Mouse (Mus musculus): ENCODE results near the gene Grid2.

Grid2 gene

DNA sequence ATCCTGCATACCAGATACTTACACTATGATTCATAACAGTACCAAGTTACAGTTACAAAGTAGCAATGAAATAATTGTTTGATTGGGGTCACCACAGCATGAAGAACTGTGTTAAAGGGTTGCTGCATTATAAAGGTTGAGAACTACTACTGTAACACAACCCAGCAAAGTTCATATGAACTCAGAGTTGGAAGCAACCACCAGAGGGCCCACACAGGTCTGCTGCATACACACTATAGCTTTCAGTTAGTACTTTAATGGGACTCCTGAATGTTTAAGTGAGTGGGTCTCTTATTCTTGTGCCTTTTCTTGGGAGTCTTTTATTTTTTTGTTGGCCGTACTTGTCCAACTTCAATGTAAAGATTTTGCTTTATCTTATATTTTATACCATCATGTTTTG, 1057.5 kb downstream of the Grid2 start:
- H3K4me3 ChIP-seq (replicated peaks; ENCODE audit: low read length): no peak overlapping the region
- no peak for TF ChIP-seq NANOG (IDR thresholded peaks at IDR 0.05; ENCODE audit: borderline replicate concordance, low read length)
- no peak for TF ChIP-seq CTCF (conservative IDR thresholded peaks at IDR 0.05; ENCODE audit: low read length)
- TF ChIP-seq POU5F1 (IDR thresholded peaks at IDR 0.05; ENCODE audit: borderline replicate concordance, low read length): no peak
- H3K27me3 ChIP-seq (ENCODE audit: insufficient read depth, low read length): no peaks in the 10 kb centered on the region
- no peaks in the 10 kb centered on the region for H3K36me3 ChIP-seq (ENCODE audit: insufficient read depth, low read length)
- H3K9me3 ChIP-seq (ENCODE audit: low read length): no peaks in the 10 kb centered on the region
- no peaks in the 10 kb centered on the region for H3K4me1 ChIP-seq (replicated peaks; ENCODE audit: low read depth, low read length)

GRCm38 (mm10) chr6:64326936-64327335, 1071.3 kb downstream of the Grid2 start:
- Histone ChIP-seq H3K36me3 (ENCODE audit: insufficient read depth, low read length) (no peaks in the 10 kb centered on the region), H3K9me3 (ENCODE audit: low read length) (no peaks in the 10 kb centered on the region), H3K27me3 (ENCODE audit: insufficient read depth, low read length) (no peaks in the 10 kb centered on the region), H3K4me1 (replicated peaks; ENCODE audit: low read depth, low read length) (no peaks in the 10 kb centered on the region), H3K4me3 (replicated peaks; ENCODE audit: low read length) (no peak overlapping the region)
- TF ChIP-seq CTCF (conservative IDR thresholded peaks at IDR 0.05; ENCODE audit: low read length) (no peak), NANOG (IDR thresholded peaks at IDR 0.05; ENCODE audit: borderline replicate concordance, low read length) (no peak), POU5F1 (IDR thresholded peaks at IDR 0.05; ENCODE audit: borderline replicate concordance, low read length) (no peak)

DNA sequence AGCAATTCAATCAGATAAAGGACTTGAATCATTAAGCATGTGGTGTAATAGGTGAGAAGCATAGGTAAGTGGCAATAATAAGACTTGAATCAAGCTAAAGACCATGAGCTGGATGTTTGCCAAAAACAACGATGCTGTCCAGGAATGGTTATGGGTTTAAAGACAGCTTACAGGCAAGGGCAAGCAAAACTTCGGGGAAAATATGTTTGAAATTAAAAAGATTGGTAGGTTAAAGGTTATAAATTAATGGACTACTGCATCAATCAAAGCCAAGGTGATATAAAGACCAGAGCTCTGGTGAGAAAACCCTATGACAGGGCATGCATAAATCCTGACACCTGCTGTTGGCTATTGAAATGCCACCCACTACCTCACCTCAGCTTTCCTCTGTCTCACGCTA, 1072.2 kb downstream of the Grid2 start:
- H3K36me3 ChIP-seq (ENCODE audit: insufficient read depth, low read length): no peaks in the 10 kb centered on the region
- H3K9me3 ChIP-seq (ENCODE audit: low read length): no peaks in the 10 kb centered on the region
- no peaks in the 10 kb centered on the region for H3K4me1 ChIP-seq (replicated peaks; ENCODE audit: low read depth, low read length)
- no peaks in the 10 kb centered on the region for H3K27me3 ChIP-seq (ENCODE audit: insufficient read depth, low read length)
- H3K4me3 ChIP-seq (replicated peaks; ENCODE audit: low read length): no peak overlapping the region
- no peak for TF ChIP-seq POU5F1 (IDR thresholded peaks at IDR 0.05; ENCODE audit: borderline replicate concordance, low read length)
- 0 out of 2 replicates have a peak, but pooled peaks have one; percentile 3 for TF ChIP-seq CTCF (conservative IDR thresholded peaks at IDR 0.05; ENCODE audit: low read length)

- Histone ChIP-seq H3K4me3 (replicated peaks; ENCODE audit: low read length) (no peak overlapping the region), H3K9me3 (ENCODE audit: low read length) (no peaks in the 10 kb centered on the region), H3K36me3 (ENCODE audit: insufficient read depth, low read length) (no peaks in the 10 kb centered on the region), H3K27me3 (ENCODE audit: insufficient read depth, low read length) (no peaks in the 10 kb centered on the region), H3K4me1 (replicated peaks; ENCODE audit: low read depth, low read length) (no peaks in the 10 kb centered on the region)
- TF ChIP-seq CTCF (conservative IDR thresholded peaks at IDR 0.05; ENCODE audit: low read length): no peak
- TF ChIP-seq NANOG (IDR thresholded peaks at IDR 0.05; ENCODE audit: borderline replicate concordance, low read length): no peak
- no peak for TF ChIP-seq POU5F1 (IDR thresholded peaks at IDR 0.05; ENCODE audit: borderline replicate concordance, low read length)
Measured at GRCm38 (mm10) chr6:64398413-64399098, 1142.9 kb downstream of the Grid2 start.

GRCm38 (mm10) chr6:64427658-64428057, 1172.0 kb downstream of the Grid2 start:
- no peak overlapping the region for H3K4me3 ChIP-seq (replicated peaks; ENCODE audit: low read length)
- no peaks in the 10 kb centered on the region for H3K27me3 ChIP-seq (ENCODE audit: insufficient read depth, low read length)
- no peaks in the 10 kb centered on the region for H3K36me3 ChIP-seq (ENCODE audit: insufficient read depth, low read length)
- no peaks in the 10 kb centered on the region for H3K4me1 ChIP-seq (replicated peaks; ENCODE audit: low read depth, low read length)
- H3K9me3 ChIP-seq (ENCODE audit: low read length): no peaks in the 10 kb centered on the region
- TF ChIP-seq POU5F1 (IDR thresholded peaks at IDR 0.05; ENCODE audit: borderline replicate concordance, low read length): no peak

DNA sequence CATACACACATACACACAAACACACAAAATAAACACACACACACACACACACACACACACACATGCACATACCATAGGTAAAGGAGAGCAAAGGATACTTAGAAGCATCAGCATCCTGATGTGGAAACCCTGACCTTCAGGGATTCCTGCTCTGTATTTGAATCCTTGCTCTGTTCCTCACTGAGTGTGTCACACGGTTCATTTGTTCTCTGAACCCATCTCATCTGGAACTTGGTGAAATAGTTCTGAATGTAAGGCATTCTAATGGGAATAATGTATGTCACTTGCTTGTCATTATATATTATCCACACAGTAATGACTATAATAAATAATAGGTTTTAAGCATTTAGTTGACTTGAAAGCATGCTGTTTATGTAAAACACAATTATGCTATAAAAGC, 1173.2 kb downstream of the Grid2 start:
- Histone ChIP-seq H3K4me3 (replicated peaks; ENCODE audit: low read length) (no peak overlapping the region), H3K36me3 (ENCODE audit: insufficient read depth, low read length) (no peaks in the 10 kb centered on the region), H3K4me1 (replicated peaks; ENCODE audit: low read depth, low read length) (no peaks in the 10 kb centered on the region), H3K27me3 (ENCODE audit: insufficient read depth, low read length) (no peaks in the 10 kb centered on the region), H3K9me3 (ENCODE audit: low read length) (no peaks in the 10 kb centered on the region)
- TF ChIP-seq POU5F1 (IDR thresholded peaks at IDR 0.05; ENCODE audit: borderline replicate concordance, low read length) (no peak), NANOG (IDR thresholded peaks at IDR 0.05; ENCODE audit: borderline replicate concordance, low read length) (no peak), CTCF (conservative IDR thresholded peaks at IDR 0.05; ENCODE audit: low read length) (no peak)

DNA sequence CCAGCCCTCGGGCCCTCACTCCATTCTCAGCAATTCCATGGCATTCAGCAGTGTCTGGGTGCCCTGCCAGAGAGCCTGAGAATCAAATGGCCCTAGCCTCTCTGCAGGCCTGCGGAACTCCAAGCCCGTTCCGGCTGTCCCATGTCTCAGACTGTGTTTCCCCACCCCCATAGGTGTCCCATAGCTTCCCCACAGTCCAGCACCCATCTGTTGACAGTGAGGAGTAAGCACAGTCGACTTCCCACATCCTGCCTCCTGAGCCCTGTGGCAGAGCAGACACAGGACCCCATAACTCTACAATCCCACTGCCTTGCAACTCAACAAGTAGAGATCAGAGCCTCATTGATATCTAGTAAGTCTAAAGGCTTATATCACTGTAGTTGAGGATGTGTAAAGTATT, 1192.5 kb downstream of the Grid2 start:
- no peak overlapping the region for H3K4me3 ChIP-seq (replicated peaks; ENCODE audit: low read length)
- no peak for TF ChIP-seq POU5F1 (IDR thresholded peaks at IDR 0.05; ENCODE audit: borderline replicate concordance, low read length)
- no peak for TF ChIP-seq NANOG (IDR thresholded peaks at IDR 0.05; ENCODE audit: borderline replicate concordance, low read length)

DNA sequence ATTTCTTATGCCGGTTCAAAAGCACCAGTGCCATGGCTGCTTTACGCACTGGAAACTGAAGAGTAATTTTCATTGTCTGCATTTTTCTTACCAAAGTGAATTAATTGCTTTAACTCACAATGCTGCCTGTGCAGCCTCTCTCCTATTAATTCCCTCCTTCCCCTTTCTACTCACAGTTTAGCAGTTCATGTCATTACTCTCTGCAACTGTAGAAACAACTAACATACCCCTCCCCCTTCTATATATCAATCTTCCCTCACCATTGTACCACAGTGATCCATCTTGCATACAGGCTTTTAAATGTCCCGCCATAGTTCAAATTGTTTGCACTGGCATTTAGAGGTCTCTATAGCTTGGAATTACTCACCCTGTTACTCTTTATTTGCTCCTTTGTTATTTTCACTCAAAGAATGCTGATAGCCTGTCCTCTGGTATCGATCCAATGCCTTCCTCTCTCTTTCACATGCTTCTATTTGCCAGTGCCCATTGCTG, 1193.2 kb downstream of the Grid2 start:
- Histone ChIP-seq H3K9me3 (ENCODE audit: low read length) (no peaks in the 10 kb centered on the region), H3K4me3 (replicated peaks; ENCODE audit: low read length) (no peak overlapping the region), H3K27me3 (ENCODE audit: insufficient read depth, low read length) (no peaks in the 10 kb centered on the region), H3K4me1 (replicated peaks; ENCODE audit: low read depth, low read length) (no peaks in the 10 kb centered on the region), H3K36me3 (ENCODE audit: insufficient read depth, low read length) (no peaks in the 10 kb centered on the region)
- TF ChIP-seq CTCF (conservative IDR thresholded peaks at IDR 0.05; ENCODE audit: low read length): no peak
- TF ChIP-seq NANOG (IDR thresholded peaks at IDR 0.05; ENCODE audit: borderline replicate concordance, low read length): no peak
- TF ChIP-seq POU5F1 (IDR thresholded peaks at IDR 0.05; ENCODE audit: borderline replicate concordance, low read length): no peak

More for the DNA sequence above, 1192.5 kb downstream of the Grid2 start:
- Histone ChIP-seq H3K27me3 (ENCODE audit: insufficient read depth, low read length) (no peaks in the 10 kb centered on the region), H3K36me3 (ENCODE audit: insufficient read depth, low read length) (no peaks in the 10 kb centered on the region), H3K9me3 (ENCODE audit: low read length) (no peaks in the 10 kb centered on the region), H3K4me1 (replicated peaks; ENCODE audit: low read depth, low read length) (no peaks in the 10 kb centered on the region)

- TF ChIP-seq NANOG (IDR thresholded peaks at IDR 0.05; ENCODE audit: borderline replicate concordance, low read length): no peak
- TF ChIP-seq POU5F1 (IDR thresholded peaks at IDR 0.05; ENCODE audit: borderline replicate concordance, low read length): no peak
- TF ChIP-seq CTCF (conservative IDR thresholded peaks at IDR 0.05; ENCODE audit: low read length): no peak
- no peaks in the 10 kb centered on the region for H3K36me3 ChIP-seq (ENCODE audit: insufficient read depth, low read length)
Measured at GRCm38 (mm10) chr6:64450770-64451169, 1195.1 kb downstream of the Grid2 start.

More at GRCm38 (mm10) chr6:64450770-64451169, 1195.1 kb downstream of the Grid2 start:
- Histone ChIP-seq H3K4me1 (replicated peaks; ENCODE audit: low read depth, low read length) (no peaks in the 10 kb centered on the region), H3K9me3 (ENCODE audit: low read length) (no peaks in the 10 kb centered on the region), H3K4me3 (replicated peaks; ENCODE audit: low read length) (no peak overlapping the region), H3K27me3 (ENCODE audit: insufficient read depth, low read length) (no peaks in the 10 kb centered on the region)

Measured in E14TG2a.4 (cell line).